Mouse (Mus musculus) retina, postnatal 1 day (tissue): ENCODE results near the gene 4933411K16Rik.
A peak's percentile ranks its signal among the peaks of the same experiment; 100 is the strongest.
"Not testable (repeated sequence)": the region's sequence is repeated elsewhere in the genome, so short reads cannot be mapped to it uniquely, and the experiment has no call there.

Experiments used
- DNase-seq: peaks from one replicate; pipeline ENCODE4 v3.0.0-alpha.2; 2012

4933411K16Rik gene

DNA sequence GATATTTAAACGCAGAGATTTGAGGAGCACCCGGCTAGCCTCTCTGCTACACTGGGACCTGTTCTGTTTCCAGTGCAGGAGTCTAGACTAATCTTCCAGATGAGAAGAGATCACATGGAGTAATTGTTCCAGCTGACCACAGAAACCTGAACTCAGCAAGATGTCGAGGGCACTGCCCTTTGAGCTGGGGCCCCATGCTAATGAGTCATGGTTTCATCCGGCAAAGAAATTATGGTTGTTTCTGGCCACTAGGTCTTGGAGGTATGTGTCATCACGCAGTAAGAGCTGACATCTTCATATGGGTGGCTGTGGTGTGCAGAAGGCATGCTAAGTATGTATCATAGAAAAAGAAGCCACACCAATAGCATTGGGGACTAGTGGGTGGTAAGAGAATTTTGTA, 27.9 kb downstream of the 4933411K16Rik start:
- DNase-seq = no peak

DNA sequence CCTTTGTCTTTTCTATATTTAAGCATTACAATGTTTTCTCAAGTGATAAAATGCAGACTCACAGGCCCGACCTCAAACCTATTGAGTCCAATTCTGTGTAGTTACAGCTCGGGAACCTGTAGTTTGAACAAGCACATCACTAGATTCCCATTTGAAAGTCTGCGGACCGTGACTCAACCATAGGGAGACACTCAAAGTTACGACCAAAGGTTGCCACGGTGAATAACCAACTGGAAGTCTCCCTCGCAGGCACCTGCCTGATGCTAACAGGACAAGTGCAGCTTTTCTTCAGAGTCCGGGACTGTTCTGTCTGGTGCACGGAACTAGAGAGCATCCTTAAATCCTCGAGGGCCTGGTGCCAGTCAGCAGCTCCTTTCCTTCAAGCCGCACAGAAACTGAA, 28.4 kb downstream of the 4933411K16Rik start:
- DNase-seq = no peak

DNA sequence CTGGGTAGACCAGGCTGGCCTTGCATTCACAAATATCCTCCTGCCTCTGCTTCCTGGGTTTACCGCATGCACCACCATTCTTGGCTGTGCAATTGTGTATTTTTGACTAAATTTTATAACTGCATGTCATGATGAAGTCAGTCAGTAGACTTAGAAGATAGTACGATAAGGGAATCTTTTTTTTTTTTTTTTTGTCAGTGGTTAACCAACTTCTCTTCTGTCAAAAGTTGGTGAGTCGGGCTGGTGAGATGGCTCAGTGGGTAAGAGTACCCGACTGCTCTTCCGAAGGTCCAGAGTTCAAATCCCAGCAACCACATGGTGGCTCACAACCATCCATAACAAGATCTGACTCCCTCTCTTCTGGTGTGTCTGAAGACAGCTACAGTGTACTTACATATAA, 29.6 kb downstream of the 4933411K16Rik start:
- not testable (repeated sequence) for DNase-seq

DNA sequence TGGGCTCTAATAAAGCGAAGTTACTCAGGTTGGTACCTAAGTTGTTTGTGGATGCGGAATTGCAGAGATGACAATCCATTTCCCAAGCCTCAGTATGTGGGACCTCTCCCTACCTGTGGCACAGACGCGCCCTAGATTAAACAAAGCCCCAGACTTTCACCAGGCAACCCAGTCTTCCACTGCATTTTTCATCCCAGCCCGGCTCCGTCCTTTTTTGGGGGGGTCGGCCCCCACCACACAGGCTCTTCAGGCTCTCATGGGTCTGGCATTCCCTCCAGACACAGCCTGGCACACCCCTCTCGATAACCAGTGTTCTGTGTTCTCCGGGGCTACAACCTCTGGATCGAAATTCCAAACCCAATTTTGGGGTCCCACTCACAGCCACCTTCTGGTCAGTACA, 33.6 kb downstream of the 4933411K16Rik start:
- DNase-seq = no peak

DNA sequence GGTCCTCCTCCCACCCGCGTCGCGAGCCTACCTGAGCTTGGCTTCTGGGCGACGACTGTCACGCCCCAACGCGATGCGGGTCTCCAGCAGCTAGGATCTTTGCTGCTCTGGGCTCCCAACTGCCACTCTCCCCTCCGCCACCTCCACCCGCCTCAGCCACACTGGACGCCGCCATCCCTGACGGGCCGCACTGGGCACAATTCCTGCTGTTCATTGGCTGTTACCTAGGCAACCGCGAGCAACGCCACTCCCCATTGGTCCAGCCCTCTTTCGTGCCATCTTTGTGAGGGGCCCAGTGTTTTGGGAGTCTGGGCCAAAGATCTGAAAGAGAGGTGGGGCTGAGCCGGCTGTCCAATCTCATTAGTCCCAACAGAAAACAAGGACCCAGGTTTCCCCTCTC, 34.1 kb downstream of the 4933411K16Rik start, which contains the start of gene Morn4:
TSS of gene Morn4 (minus strand) at position 192 of the 400 bp plus-strand sequence.
- peak; percentile 98 for DNase-seq

DNA sequence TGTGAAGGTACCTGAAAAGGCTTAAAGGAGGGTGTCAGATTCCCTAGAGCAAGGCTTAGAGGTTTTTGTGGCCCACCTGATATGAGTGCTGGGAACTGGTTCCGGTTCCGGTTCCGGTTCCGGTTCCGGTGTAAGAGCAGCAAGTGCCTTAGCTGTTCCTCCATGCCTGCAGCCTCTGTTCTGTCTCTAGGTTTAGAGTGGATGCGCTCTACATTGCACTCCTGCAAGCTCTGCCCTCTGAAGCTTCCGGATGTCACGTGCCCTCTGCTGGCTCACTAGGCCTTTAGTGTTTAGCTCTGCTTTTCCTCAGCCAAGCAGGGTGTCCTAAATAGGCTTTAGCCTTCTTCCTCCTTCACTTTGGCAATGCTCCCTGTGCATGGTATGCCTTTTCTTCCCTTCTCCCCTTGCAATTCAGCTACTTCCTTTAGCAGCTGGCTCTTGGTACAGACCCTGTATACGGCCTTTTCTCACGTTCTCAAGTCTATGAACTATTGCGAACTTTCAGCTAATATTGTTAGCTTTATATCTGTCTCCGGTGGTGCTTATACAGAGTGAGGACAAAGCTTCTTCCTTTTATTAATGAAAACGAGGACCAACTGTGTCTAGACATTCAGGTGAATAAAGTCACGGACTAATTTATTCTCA, 37.2 kb downstream of the 4933411K16Rik start:
- peak; percentile 69 for DNase-seq

DNA sequence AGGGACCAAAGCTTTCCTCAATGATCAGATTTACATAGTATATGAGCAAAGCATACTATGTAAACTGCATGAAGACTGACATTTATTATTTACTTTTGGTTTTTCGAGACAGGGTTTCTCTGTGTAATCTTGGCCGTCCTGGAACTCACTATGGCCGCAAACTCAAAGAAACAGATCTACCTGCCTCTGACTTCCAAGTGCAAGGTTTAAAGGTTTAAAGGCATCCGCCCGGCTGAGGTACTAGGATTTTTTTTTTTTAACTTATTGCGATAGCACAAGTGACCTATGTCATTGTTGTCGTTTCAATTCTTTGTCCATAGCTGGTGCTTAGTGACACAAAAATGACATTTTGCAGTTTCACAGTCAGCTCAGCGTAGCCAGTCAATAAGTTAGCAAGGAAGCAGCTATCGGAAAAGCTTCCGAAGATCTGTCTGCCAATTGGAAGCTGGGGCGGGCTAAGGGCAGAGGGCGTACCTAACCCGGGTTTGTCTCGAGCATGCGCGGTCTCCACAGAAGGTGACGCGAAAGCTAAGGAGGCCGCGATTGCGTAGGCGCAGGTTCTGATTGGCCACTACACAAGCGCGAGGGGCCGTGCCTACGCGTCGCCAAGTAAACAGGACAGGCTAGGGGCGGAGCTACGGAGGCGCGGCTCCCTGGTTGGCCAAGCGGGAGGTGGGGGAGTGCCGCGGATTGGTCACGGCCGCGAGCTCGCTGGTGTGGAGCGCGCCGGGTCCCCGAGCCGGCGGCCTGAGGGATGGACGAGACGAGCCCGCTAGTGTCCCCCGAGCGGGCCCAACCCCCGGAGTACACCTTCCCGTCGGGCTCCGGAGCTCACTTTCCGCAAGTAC, 37.9 kb downstream of the 4933411K16Rik start, which contains the start of gene Pi4k2a:
TSS of gene Pi4k2a (plus strand) at position 723 of the 848 bp plus-strand sequence.
- DNase-seq = peak; percentile 100

DNA sequence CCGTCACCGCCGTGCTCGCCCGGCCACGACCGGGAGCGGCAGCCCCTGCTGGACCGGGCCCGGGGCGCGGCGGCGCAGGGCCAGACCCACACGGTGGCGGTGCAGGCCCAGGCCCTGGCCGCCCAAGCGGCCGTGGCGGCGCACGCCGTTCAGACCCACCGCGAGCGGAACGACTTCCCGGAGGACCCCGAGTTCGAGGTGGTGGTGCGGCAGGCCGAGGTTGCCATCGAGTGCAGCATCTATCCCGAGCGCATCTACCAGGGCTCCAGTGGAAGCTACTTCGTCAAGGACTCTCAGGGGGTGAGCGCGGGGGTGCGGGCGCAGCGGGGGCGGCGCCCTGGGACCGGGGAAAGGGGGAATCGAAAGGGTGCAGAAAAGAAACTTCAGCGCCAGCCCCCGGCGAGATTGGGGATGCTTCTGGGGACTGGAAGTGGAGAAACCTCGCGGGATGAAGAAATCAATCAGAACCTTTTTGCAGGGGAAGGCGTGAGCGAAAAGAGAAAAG, 38.6 kb downstream of the 4933411K16Rik start:
- no peak for DNase-seq

DNA sequence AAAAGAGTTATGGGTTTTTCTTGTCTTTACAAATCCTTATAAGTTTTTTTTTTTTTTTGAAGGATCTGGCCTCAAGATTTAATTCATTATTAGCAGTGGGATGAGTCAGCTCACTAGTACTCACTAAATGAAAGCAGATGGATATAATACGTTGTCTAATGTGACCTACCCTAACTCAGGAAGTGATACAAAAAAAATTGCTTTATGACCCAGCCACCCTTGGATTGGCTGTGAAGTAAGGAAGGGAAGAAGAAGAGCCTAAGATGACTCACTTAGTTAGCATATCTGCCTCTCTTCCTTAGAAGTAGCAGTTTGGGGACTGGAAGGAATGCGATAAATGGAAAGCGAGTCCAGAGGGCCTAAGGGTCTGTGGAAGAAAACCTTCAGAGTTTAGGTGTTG, 47.4 kb downstream of the 4933411K16Rik start:
- no peak for DNase-seq
